Mouse (Mus musculus) MEL (cell line): ENCODE results near the gene Gpr180.

Source experiments
- EP300 ChIP-seq, 2 experiments: IDR thresholded peaks; 2 replicates each; pipeline ENCODE4 v1.6.1; 2011; ENCODE audit warnings: improper control_type of control experiment in 2 of 2, low read length in 2 of 2, low read depth in 1 of 2, mild to moderate bottlenecking in 1 of 2
- GATA1 ChIP-seq: IDR thresholded peaks from 2 replicates; pipeline ENCODE4 v1.6.1; 2011; ENCODE audit warnings: low read depth, low read length, improper control_type of control experiment
- MAFK ChIP-seq: IDR thresholded peaks from 2 replicates; pipeline ENCODE4 v1.6.1; 2011; ENCODE audit warnings: low read depth, mild to moderate bottlenecking, low read length, improper control_type of control experiment, borderline replicate concordance
- MEF2A ChIP-seq: IDR thresholded peaks from 2 replicates; pipeline ENCODE4 v1.6.1; 2014; ENCODE audit warnings: low read depth, mild to moderate bottlenecking, inconsistent platforms, low read length, improper control_type of control experiment; ENCODE audit not compliant: poor library complexity, insufficient replicate concordance, severe bottlenecking; ENCODE audit errors: extremely low read depth
- POLR2A ChIP-seq, 2 experiments: IDR thresholded peaks; 2 replicates each; pipeline ENCODE4 v1.6.1; 2011 to 2012; ENCODE audit warnings: low read length in 2 of 2, mild to moderate bottlenecking in 2 of 2, control low read depth in 1 of 2, improper control_type of control experiment in 1 of 2, low read depth in 1 of 2, moderate library complexity in 1 of 2; ENCODE audit not compliant: control insufficient read depth in 1 of 2, insufficient read depth in 1 of 2, poor library complexity in 1 of 2

DNA sequence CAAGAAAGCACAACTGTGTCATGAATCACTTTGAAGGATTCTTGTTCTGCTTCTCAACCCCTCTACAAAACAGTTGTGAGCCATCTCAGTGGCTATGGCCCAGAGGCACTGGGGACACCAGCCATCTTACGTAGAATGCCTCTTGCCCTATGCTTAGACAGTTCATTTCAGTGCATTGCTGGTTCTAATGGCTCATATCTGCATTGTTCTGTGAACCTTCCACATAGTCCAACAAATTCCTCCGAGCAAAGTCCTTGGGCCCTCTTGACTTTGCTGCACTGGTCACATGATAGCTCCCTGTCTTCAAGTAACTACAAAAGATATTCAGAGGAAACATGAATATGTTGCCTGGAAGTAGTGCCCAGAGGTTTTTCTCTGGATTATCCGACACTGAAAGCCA is 63.8 kb downstream of the Gpr180 start:
- TF ChIP-seq POLR2A (IDR thresholded peaks at IDR 0.05; ENCODE audit: control insufficient read depth in 1 of 2, insufficient read depth in 1 of 2, low read depth in 1 of 2, low read length in 2 of 2, poor library complexity in 1 of 2) (no peak), MEF2A (no peak), MAFK (no peak), GATA1 (no peak), EP300 (IDR thresholded peaks at IDR 0.05; ENCODE audit: low read depth in 1 of 2, low read length in 2 of 2) (no peak)
